Mouse (Mus musculus) telencephalon, adult 2 months (tissue): ENCODE measurements around the gene Ccser2.
"Not testable (repeated sequence)": the region's sequence is repeated elsewhere in the genome, so short reads cannot be mapped to it uniquely, and the experiment has no call there.

Experiments used
- DNase-seq: peaks from one replicate; pipeline ENCODE4 v3.0.0-alpha.2; 2011; ENCODE audit warnings: low read depth, low spot score

The Ccser2 gene

DNA sequence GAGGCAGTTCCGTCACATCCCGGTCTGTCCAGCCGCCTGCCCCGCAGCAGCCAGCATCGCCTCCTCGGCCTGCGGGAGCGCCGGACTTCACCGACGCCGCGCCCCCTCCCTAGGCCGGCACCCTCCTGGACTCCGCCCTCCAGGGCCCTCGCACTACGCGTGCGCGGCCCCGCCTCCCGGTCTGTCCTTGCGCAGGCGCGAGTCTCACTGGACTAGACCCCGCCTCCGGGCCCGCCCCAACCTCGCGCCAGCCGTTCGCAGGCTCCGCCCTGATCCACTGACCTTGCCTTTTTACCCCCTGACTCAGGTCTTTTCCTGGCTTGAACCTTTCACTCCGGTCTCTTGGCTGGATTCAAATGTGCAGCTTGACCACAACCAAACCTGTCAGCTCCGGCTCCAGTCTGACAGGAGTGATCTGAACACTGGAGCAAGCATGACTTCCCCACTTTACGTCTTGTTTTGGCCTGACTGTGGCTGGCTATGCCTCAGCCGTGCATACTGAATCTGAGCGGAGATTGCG is at the start of gene Ccser2:
Ccser2 (minus strand) TSS at position 150 of the 520 bp plus-strand sequence.
- peak; percentile 82 for DNase-seq

DNA sequence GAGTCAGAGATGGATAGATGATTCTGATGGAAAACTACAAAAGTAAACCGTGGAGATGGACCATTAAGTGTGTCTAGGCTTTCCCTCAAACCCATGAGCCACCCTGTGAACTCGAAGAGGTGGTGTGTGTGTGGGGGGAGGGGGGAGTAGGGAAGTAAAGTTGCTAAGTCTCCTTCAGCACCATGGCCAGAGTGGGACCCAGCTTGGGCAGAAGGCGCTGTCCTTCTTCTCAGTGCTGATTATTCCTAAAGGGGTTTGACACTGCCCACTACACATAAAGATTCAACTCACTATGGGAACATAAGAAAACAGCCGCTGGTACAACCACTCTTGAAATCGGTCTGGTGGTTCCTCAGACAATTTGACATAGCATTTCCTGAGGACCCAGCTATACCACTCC is 47.3 kb upstream of the Ccser2 start:
- no peak for DNase-seq

DNA sequence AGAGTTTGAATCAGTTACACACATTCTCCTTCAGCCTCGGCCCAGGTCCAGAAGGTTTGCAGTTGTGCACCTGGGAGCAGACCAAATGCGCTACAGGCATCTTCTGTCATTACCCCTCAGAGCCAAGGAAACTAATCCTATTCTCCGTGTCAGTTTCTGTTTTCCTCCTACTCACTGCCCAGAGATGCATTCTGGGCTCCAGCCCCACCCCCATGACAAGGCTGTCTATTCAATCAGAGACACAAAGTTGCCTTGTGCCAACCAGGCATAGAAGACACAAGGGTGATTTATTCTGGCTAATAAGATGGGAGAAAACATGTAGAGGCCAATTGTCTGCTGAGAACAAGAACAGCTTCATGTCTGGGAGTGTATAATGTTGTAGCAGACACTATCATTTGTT is 45.1 kb upstream of the Ccser2 start:
- peak; percentile 47 for DNase-seq

DNA sequence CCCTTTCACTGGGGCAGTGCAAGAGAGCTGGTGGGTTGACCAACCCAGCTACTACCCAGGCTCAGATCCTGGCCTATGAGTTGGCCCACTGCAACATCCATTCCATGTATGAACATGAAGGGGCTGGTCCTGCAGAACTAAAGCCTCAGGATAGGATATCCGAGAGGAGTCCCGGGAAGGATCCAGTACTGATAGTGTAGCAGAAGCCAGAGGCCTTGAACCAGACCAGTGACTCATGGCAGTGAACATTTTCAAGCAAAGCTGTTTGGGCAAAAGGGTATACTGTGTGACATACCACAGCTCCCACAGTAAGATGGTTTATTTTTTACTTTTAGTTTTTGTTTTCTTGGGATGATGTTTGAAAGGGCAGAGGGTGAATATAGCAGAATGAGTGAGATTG is 41.1 kb upstream of the Ccser2 start:
- DNase-seq, result no peak

DNA sequence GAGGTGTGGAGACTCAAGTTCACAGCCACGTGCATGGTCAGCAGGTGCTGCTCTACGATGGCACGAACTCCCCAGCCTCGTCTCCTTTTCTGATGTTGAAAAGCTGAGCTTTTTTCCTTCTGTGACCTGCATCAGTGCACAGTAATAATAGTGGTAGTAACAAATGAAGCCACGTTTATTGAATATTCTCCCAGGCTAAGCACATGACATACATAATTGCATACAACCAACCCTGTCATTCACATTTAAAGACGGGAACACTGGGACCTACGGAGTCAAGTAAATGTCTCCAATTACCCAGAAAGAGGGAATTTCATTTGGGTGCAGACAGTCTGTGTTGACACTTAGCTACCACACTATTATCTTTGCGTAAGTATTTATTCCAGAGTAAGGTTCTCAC is 37.9 kb upstream of the Ccser2 start:
- no peak for DNase-seq

DNA sequence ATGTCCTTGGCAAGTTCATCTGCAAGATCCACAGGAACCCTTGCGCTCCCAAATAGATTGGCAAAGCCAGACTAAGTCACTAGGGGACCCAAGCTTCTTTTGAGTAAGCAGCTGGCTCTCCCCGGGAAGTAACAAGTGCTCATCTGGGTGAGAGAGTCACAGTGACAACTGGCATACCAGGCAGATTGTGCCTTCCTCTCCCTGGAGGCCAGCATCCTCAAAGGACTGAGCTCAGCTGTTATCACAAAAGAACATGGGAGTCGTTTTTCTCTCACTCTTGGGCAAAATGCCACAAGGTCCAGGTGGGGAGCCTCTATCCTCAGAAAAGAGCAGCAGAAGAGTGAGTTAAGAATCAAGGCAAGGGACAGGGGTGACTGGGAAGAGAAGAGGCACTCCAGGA is 37.3 kb upstream of the Ccser2 start:
- DNase-seq, result no peak

DNA sequence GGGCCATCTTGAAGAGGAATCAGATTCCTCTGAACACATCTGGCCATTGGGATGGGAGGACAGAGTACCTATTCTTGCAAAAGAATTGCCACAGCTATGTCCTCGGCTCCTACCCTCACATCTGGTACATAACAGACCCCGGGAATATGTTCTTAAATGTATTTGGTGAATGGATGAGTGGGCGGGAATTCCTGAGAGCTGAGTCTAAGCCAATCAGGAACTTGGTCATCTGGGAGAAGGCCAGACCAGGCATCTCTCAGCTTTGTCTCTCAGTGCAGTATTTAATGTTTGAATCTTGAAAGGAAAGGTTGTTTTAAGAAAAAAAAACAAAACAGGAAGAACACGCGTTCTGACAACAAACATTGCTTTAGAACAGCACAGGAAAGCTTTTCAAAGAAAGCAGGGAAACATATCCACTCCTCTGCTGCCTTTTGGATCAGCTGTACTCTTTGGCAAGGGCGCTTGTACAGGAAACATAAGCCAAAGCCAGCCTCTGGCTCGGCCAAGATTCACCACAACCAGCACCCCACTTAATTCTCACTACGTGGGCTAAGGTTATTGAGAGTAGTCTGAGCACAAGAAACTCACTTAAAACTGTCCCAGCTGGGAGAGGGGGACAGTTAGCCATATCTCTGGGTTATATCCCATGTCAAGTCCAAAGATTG is 35.0 kb upstream of the Ccser2 start:
- no peak for DNase-seq

DNA sequence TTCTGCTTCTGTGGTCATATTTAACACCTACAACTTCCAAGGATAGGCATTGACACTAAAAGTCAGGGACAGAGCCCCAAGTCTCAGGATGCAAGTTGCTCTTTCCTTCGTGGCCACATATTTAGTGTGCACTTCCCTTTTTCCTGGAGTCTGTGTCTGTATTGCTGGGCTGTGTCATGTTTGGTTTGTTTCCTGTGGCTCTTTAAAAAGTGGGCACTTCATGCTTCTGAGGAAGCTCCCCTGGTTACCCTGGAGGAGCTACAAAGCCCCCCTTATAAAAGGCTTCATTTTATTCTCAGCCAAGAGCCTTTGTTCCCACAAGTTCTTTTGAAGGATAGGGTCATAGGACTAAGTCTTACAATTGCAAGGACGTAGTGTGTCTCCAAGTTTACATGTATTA is 34.3 kb upstream of the Ccser2 start:
- DNase-seq, result no peak

DNA sequence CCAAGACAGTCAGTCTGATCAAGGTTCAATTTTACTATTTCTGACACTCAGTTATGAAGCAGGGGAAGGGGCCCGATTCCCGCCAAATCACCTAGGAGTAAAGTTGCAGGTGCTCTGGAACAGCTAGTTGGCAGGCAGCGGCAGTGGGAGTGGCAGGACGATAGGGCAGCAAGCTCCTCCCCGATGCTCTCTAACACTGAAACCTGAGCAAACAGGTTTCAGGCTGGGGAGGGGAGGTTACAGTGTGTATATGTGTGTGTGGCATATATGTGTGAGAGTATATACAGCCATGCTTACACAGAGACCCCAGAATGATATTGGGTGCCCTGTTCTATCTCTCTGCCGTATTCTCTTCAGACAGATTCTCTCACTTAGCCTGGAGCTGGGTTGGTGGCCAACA is 32.2 kb upstream of the Ccser2 start:
- not testable (repeated sequence) for DNase-seq

DNA sequence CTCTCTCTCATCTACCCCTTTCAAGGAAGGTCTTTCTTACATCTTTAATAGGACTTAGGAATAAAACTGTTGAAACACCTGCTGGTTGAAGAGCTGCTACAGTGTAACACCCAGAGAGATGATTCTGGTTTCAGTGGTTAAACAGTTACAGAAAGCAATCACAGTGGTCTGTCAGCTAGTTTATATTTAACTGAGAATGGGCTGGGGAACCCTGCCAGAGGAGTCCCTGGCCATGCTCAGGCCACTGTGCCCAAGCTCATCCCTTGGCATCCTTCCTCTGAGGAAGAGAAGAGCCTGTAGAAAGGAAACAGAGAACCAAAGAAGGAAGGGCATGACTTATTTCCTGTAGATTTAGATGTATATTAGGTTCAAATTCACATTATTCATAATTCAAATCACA is 21.2 kb upstream of the Ccser2 start:
- no peak for DNase-seq

DNA sequence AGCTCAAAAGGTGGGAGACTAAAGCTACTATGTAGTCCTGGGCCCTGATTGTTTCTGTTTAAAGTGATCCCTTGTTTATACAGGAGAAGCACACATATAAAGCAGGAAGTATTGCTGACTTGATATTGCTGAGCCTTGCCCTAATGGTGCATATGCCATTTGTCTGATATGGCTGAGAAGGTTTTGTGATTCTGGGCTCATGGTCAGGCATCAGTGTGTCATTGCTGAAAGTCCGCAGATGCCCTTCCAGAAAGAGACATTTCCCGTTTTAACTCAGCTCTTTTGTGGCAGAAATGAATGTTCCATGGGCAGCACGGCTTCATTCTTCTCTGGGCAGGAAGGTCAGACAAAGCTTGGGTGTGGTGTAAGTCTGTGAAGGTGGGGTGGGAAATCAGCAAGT is 17.1 kb upstream of the Ccser2 start:
- no peak for DNase-seq

DNA sequence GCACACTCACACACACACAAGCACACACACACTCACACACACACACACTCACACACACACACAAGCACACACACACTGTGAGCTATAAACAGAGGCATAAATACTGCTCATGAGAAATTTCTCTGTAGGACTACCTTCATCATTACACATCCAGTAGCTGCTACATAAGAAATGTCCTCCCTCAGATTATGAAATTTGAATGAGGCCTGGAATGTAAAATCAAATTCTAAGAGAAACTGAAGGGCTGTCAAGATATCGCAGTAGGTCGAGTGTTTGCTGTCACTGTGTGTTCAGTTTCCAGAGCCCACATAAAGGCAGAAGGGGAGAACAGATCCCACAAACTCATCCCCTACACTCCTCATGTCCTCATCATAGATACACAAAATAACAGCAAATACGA is 6.4 kb upstream of the Ccser2 start:
- DNase-seq, result no peak

DNA sequence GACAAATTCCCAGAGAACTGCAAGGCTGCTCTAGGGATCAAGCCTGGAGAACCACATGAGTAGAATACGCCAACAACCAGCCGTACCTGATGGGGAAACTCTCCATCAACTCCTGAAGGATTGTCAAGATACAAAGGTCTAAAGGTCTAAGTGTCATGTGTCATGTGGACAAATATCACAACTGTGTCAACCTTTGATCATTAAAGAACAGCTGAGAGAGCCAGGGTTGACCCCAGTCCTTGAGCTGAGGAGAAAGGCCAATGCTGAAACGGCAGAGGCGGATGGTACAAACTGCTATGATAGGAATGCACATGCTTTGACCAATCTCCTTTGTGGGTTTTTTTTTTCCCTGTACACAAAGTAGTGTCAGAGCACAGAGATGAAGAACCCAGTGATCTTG is 2.6 kb upstream of the Ccser2 start:
- DNase-seq, result no peak

DNA sequence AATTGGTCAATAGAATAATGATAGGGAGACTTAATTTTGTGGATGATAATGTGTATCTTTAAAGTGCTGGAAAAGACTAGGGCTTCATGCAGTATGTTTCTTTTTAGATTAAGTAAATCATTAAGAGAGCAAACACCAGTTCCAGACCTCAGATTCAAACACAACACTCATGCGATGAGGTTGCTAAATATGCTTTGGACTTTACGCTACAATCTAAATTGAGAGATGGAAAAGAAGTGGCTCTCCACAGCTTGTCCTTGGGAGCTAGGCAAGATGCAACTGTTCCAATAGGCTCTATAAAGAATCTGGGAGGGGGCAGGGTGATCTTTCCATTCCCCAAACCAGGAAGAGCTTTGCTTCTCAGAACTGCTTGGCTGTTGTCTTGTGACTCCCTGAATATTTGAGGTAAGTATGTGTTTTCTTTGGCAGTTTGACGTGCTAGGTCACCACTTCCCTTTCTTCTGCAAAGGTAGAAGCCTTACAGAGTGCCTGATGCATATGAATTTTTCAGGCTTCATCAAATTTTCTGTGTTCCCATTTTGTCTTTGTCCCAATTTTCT is 1.4 kb upstream of the Ccser2 start:
- DNase-seq, result no peak

DNA sequence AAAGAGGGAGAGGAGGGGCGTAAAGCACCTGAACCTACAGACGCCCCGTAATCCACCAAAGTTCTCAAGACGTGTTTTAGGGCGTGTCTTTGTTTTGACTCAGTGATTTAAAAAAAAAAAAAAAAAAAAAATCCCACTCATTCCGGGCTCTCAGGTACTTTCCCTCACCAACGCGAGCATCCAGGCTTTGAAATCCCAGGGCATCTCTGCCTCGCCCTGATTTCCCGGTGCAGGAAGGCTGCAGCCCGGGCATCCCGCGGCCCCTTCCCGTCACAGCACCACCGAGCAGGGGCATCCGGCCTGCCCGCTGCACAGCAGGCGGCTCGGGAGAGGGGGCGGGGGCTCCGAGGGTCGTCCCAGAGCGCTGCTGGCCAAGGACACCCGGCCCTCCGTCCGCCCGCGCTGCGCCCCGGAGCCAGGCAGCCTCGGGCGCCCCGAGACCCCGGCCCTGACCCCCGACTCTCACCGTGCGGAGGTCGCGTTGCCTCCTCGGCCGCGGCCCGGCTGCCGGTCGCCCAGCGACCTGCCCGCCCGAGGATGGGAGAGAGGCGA is 425 bp downstream of the Ccser2 start:
- DNase-seq, result no peak

DNA sequence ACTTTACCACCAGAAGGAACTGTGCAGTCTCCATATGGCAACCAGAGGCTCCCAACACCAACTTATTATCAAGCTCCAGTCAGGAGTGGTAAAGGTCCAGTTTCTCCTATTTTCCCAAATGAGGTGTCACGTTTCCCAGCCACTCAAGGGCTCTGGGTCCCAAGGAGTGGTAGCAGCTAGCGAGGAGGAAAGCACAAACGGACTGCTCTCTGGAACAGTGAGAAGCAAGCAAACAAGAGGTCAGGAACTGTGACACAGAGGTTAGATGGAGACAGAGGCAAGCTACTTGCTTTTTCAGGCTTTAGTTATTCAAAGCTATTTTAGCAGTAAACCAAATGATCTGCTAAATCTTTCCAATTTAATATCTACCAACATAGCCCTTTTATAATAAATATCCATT is 3.2 kb downstream of the Ccser2 start:
- no peak for DNase-seq

DNA sequence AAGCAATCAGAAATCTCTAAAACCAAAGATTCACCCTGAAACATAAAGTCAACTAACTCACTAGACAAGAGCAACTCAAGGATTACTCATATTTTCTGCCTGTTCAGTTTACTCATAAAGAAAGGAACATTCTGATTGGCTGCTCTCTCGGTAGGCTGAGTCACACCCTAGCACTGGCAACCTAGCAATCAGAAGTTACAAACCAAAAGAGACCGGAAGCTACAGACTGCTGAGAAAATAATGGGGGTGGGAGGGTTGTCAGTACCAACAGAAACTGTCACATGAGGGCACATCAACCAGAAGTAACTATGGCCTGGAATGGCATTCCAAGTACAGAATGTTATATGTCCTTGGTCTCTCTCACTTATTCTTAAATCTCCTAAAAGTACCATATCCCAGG is 6.1 kb downstream of the Ccser2 start:
- no peak for DNase-seq

DNA sequence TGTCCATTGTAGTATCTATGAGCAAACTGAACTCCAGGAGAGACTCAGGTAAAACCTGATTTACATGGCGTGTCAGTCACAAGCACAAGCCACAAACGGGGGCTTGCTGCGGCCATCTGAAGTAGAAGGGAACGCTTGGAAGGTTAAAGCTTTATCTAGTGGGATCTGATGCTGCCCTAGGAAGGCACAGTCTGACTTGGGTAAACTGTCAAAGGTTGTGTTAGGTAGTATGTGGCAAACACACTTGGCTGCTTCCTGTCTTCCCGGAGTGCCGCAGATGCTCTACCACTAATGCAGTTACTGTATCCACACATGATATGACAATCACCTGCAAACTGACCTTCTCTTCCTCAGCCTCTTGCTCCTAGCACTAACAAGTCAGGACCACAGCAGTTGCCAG is 10.9 kb downstream of the Ccser2 start:
- no peak for DNase-seq

DNA sequence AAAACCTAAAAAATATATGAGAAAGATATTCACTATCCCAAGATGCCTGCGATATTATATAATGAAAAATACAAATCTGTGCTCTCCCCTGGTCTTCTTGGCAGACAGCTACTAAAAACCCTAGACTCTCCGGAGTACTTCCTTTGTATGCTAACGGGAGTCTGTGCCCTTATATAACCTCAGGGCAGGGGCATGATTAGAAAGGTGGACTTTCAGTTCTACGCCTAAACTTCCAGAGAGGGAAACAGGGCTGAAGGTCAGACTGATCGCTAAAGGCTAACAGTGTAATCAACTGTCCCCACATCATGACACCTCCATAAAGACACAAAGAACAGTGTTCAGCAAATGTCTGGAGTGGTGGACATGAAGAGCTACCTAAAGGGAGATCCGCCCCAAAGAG is 11.3 kb downstream of the Ccser2 start:
- DNase-seq, result no peak

DNA sequence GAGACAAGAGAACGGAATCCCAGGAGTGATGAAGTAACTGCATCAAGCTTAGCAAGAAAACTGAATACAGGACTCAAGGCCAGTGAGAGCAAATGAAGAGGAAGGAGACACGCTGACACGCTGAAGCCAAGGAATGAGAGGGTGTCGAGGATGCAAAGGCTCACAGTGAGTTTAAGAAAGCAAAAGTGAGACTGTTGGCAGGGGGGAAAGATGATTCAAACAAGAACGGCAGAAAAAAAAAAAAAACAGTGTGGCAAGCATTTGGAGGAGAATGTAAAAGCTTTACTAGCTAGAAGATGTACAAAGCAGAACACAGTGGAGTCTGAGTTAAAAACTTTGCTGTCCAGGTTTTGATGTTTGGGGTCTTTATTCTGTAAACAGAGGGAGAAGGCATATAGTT is 11.9 kb downstream of the Ccser2 start:
- DNase-seq, result no peak

DNA sequence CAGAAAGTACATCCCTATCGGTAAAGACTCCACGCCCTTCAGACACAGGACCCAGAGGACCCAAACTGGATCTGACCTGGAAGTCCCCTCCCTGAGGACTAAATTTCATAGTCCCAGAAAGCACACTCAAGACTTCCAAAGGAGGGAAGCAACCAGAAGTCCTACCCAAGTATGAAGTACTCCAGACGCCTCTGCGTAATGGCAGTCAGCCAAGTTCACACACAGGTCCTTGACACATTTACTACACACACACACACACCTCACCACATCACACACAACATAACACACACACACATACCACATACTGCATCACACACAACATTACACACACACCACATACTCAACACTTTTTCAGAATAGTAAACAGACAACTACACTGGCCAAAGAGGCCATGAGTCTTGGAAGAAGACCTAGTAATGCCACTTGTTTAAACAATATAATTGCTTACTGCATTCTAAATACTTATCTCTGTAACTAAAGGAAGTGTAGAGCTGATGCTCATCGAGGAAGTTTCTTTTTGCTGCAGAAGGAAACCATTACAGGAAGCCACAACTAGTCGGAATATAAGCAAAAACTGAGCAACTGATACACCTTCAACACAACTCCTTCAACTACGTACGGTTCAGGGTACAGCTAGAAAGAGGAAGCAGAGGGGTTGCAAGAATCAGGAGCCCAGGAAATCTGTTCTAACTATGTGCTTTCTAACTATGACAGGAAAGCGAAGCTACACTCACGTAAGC is 15.7 kb downstream of the Ccser2 start:
- no peak for DNase-seq

DNA sequence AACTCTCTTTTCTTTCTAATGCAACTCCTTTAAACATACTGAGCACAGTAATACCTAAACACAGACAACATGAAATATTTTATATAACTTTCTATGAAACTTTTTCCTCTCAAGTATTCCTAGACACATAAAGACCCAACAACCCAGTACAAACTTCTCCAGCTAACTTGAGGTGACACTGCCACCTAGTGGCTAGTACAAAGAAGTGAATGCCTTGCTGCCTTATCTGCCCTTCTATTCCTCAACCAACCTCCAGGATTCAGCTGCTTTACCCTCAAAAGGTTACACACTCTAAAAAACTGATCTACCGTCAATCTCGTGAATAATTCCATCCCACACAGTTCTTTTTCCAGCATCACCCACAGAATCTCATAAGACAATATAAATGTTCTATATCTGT is 16.4 kb downstream of the Ccser2 start:
- peak; percentile 49 for DNase-seq

DNA sequence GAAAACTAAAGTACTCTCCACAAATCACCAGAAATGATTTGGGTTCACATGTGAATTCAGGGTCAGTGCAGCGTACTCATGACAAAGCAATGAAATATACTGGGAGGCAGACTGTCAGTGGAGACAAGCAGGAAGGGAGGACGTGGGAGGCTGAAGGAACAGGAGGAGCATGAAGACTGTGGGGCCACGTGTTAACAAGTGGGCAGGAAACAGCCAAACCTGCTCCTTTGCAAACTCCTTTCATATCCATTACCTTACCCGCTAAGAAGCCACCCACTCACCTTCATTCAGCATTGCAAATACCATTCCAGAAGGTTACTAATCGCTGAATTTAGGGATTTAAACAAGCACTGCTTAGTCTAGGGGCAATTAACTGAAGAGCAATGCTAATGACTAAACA is 25.9 kb downstream of the Ccser2 start:
- peak; percentile 68 for DNase-seq
